Mouse (Mus musculus): ENCODE results near the gene Gm20431. TPM values are rescaled to one million over a fixed set of nuclear protein-coding genes. Genes with fewer than 3 reads are reported as not detected.
"Not testable (repeated sequence)": the region's sequence is repeated elsewhere in the genome, so short reads cannot be mapped to it uniquely, and the experiment has no call there.

Gene Gm20431
- polyA plus RNA-seq, 1 experiment, result not detected

- H3K27ac ChIP-seq (ENCODE audit: insufficient read depth, low read length), result no peak overlapping the region
- TF ChIP-seq CTCF (IDR thresholded peaks at IDR 0.05; ENCODE audit: extremely low read depth, insufficient read depth, low read length), result no peak
- no peak for TF ChIP-seq POLR2A (IDR thresholded peaks at IDR 0.05; ENCODE audit: extremely low read depth, insufficient read depth, low read length)
- peaks cover 15% of the 10 kb centered on the region for H3K4me1 ChIP-seq (ENCODE audit: control insufficient read depth, insufficient read depth, low read length)
- no peak overlapping the region for H3K4me3 ChIP-seq (ENCODE audit: insufficient read depth, low read length)
Observed at GRCm38 (mm10) chr2:167628872-167629271, 32.4 kb downstream of the Gm20431 start.

- Histone ChIP-seq H3K4me1 (ENCODE audit: control insufficient read depth, insufficient read depth, low read length) (peaks cover 22% of the 10 kb centered on the region), H3K27ac (ENCODE audit: insufficient read depth, low read length) (no peak overlapping the region), H3K4me3 (ENCODE audit: insufficient read depth, low read length) (no peak overlapping the region)
- TF ChIP-seq CTCF (IDR thresholded peaks at IDR 0.05; ENCODE audit: extremely low read depth, insufficient read depth, low read length) (no peak), POLR2A (IDR thresholded peaks at IDR 0.05; ENCODE audit: extremely low read depth, insufficient read depth, low read length) (no peak)
Observed at GRCm38 (mm10) chr2:167627019-167627418, 34.3 kb downstream of the Gm20431 start.

DNA sequence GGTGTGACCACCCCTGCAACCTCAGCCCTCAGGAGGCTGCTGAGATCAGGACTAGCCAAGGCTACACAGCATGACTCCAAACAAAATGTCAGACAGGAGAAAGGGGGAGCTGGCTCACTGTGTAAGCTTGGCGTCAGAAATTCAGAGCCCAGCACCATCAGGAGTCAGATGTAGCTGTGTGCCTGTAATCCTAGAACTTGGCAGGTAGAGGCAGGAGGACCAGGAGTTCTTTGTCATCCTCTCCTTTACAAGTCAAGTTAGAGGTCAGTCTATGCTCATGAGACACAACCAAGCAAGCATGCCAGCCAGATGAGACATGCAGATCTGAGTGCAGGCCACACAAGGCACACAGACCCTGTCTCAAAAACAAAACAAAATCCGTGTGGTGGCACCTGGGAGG, 35.6 kb downstream of the Gm20431 start:
- Histone ChIP-seq H3K4me1 (ENCODE audit: control insufficient read depth, insufficient read depth, low read length) (peaks cover 24% of the 10 kb centered on the region), H3K27ac (ENCODE audit: insufficient read depth, low read length) (no peak overlapping the region), H3K4me3 (ENCODE audit: insufficient read depth, low read length) (no peak overlapping the region)
- TF ChIP-seq POLR2A (IDR thresholded peaks at IDR 0.05; ENCODE audit: extremely low read depth, insufficient read depth, low read length) (no peak), CTCF (IDR thresholded peaks at IDR 0.05; ENCODE audit: extremely low read depth, insufficient read depth, low read length) (no peak)

GRCm38 (mm10) chr2:167624368-167625075, 36.8 kb downstream of the Gm20431 start:
- peaks cover 20% of the 10 kb centered on the region for H3K4me1 ChIP-seq (ENCODE audit: control insufficient read depth, insufficient read depth, low read length)
- no peak overlapping the region for H3K4me3 ChIP-seq (ENCODE audit: insufficient read depth, low read length)
- TF ChIP-seq CTCF (IDR thresholded peaks at IDR 0.05; ENCODE audit: extremely low read depth, insufficient read depth, low read length) (no peak), POLR2A (IDR thresholded peaks at IDR 0.05; ENCODE audit: extremely low read depth, insufficient read depth, low read length) (no peak)
- H3K27ac ChIP-seq (ENCODE audit: insufficient read depth, low read length), result no peak overlapping the region

DNA sequence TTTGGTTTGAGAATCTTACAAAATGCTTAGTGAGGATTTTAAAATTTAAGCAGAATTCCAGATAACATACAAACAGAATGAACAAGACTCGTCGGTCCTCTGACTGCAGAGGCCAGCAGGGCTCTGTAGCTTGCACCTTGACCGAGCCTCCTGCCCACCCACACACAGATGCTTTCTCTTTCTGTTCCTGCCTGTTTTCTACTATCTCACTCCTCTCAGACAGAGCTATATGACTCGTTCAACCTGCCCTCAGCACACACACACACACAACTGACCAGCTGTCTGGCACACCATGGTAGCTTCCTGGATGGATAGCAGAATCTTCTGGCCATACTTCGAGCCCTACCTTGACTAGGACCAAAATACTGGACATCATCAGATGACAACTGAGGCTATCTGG, 38.3 kb downstream of the Gm20431 start:
- TF ChIP-seq POLR2A (IDR thresholded peaks at IDR 0.05; ENCODE audit: extremely low read depth, insufficient read depth, low read length) (no peak), CTCF (IDR thresholded peaks at IDR 0.05; ENCODE audit: extremely low read depth, insufficient read depth, low read length) (no peak)
- Histone ChIP-seq H3K27ac (ENCODE audit: insufficient read depth, low read length) (no peak overlapping the region), H3K4me3 (ENCODE audit: insufficient read depth, low read length) (no peak overlapping the region), H3K4me1 (ENCODE audit: control insufficient read depth, insufficient read depth, low read length) (peaks cover 14% of the 10 kb centered on the region)

DNA sequence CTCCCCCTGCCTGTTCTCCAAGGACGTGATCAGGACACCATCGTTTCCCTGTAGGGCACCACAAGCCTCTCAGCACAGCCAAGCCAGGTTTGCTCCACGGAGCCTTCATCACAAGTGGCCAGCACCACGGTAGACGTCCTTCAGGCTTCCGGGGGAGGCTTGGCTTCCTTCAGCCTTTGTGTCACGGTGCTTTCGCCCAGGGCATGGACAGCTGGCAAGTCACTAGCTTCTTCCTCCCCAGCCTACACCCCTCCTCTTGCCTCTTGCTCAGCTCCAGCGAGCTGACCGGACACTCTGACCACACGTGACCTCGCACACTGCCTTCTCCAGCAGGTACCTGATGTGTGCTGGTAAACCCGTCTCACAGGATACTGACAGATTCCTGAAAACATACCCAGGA, 38.9 kb downstream of the Gm20431 start:
- Histone ChIP-seq H3K4me3 (ENCODE audit: insufficient read depth, low read length) (no peak overlapping the region), H3K4me1 (ENCODE audit: control insufficient read depth, insufficient read depth, low read length) (peaks cover 12% of the 10 kb centered on the region), H3K27ac (ENCODE audit: insufficient read depth, low read length) (no peak overlapping the region)
- TF ChIP-seq CTCF (IDR thresholded peaks at IDR 0.05; ENCODE audit: extremely low read depth, insufficient read depth, low read length) (no peak), POLR2A (IDR thresholded peaks at IDR 0.05; ENCODE audit: extremely low read depth, insufficient read depth, low read length) (no peak)

DNA sequence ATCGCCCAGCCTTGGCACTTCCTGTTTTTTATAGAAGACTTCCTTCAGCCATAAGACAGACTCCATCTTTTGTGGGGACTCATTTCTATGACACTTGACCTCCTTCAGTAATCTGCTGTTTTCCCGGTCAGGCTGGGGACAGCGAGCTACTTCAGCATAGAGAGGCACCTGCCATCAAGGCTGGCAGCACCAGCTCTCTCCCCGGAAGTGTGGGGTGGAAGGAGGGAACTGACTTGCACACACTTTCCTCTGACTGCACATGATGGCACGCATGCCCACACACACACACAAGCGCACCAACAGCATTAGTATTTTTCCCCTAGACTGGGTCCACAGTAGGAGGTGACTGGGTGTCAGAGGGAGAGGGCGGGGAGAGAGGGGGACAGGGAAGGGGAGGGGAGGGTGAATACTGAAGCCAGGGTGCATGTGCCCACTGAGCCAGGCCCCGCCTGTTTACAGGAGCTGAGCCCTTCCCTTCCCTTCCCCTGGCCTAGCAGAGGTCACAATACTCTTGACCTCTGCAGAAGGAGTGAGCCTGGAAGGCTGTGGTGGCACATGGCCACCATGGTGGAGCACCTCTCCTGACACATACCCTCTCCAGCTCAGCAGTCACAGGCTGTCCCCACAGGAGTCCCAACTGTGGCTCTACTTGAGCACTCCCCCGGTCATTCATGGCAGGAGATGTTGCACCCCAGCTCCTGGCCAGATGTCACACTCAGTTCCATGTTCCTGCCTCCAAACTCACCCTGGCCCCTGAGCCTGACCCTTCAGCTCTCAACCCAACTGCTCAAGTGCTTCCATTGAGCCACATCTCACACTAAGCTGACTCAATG, 39.8 kb downstream of the Gm20431 start:
- Histone ChIP-seq H3K27ac (ENCODE audit: insufficient read depth, low read length) (no peak overlapping the region), H3K4me1 (ENCODE audit: control insufficient read depth, insufficient read depth, low read length) (peaks cover 11% of the 10 kb centered on the region), H3K4me3 (ENCODE audit: insufficient read depth, low read length) (no peak overlapping the region)
- TF ChIP-seq POLR2A (IDR thresholded peaks at IDR 0.05; ENCODE audit: extremely low read depth, insufficient read depth, low read length) (no peak), CTCF (IDR thresholded peaks at IDR 0.05; ENCODE audit: extremely low read depth, insufficient read depth, low read length) (no peak)

GRCm38 (mm10) chr2:167617472-167617871, 43.8 kb downstream of the Gm20431 start:
- H3K4me1 ChIP-seq (ENCODE audit: control insufficient read depth, insufficient read depth, low read length), result peaks cover 5% of the 10 kb centered on the region
- no peak for TF ChIP-seq CTCF (IDR thresholded peaks at IDR 0.05; ENCODE audit: extremely low read depth, insufficient read depth, low read length)
- no peak for TF ChIP-seq POLR2A (IDR thresholded peaks at IDR 0.05; ENCODE audit: extremely low read depth, insufficient read depth, low read length)
- H3K27ac ChIP-seq (ENCODE audit: insufficient read depth, low read length), result no peak overlapping the region

GRCm38 (mm10) chr2:167617034-167617433, 44.3 kb downstream of the Gm20431 start:
- Histone ChIP-seq H3K4me1 (ENCODE audit: control insufficient read depth, insufficient read depth, low read length) (0 out of 2 replicates have a peak, but pooled peaks cover 1% of the 10 kb centered on the region), H3K4me3 (ENCODE audit: insufficient read depth, low read length) (no peak overlapping the region), H3K27ac (ENCODE audit: insufficient read depth, low read length) (no peak overlapping the region)
- no peak for TF ChIP-seq CTCF (IDR thresholded peaks at IDR 0.05; ENCODE audit: extremely low read depth, insufficient read depth, low read length)

More at GRCm38 (mm10) chr2:167617472-167617871, 43.8 kb downstream of the Gm20431 start:
- no peak overlapping the region for H3K4me3 ChIP-seq (ENCODE audit: insufficient read depth, low read length)

DNA sequence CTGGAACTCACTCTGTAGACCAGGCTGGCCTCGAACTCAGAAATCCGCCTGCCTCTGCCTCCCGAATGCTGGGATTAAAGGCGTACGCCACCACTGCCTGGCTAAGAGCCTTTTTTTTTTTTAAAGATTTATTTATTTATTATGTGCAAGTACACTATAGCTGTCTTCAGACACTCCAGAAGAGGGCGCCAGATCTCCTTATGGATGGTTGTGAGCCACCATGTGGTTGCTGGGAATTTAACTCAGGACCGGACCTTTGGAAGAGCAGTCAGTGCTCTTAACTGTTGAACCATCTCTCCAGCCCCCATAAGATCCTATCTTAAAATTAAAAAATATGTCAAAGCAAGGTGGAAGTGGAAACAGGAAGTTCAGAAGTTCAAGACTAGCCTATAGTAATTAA, 48.0 kb downstream of the Gm20431 start:
- not testable (repeated sequence) for H3K4me3 ChIP-seq (ENCODE audit: insufficient read depth, low read length); H3K27ac ChIP-seq (ENCODE audit: insufficient read depth, low read length)

More for the DNA sequence above, 48.0 kb downstream of the Gm20431 start:
- not testable (repeated sequence) for H3K4me1 ChIP-seq (ENCODE audit: control insufficient read depth, insufficient read depth, low read length)

Data from cortical plate, adult 2 months (tissue).